In genomic region chr16:34125595-34125994, GRCm38 (mm10) we compare ENCODE assay signal across 8 mouse cellular contexts.
DNase-seq lines count a peak whose midpoint lies in the region; ATAC-seq and TF ChIP-seq lines count a peak whose summit lies in the region.

No protein-coding gene starts in this region.

- DNase-seq in fibroblast of lung, adult 2 months (ENCODE audit: low read depth): peak; percentile 75
- peak; percentile 70 to 86 for DNase-seq in kidney, postnatal 36 days
- peak; percentile 79 to 86 for DNase-seq in lung, adult 18-20 months
- DNase-seq in thymus, postnatal 0 days (ENCODE audit: low spot score): peak; percentile 76

- peaks cover 1% of the 10 kb centered on the region; the same call in 1 of the 2 replicates for H3K4me1 ChIP-seq in bone marrow, adult 2 months (ENCODE audit: control insufficient read depth, insufficient read depth, low read length)
- no peaks in the 10 kb centered on the region for H3K4me1 ChIP-seq in heart, embryonic 15.5 days (replicated peaks)
- peaks cover 11% of the 10 kb centered on the region for H3K4me1 ChIP-seq in neural tube, embryonic 15.5 days

- H3K4me3 ChIP-seq in bone marrow, adult 2 months (replicated peaks; ENCODE audit: control insufficient read depth, low read depth, low read length): no peak overlapping the region
- H3K4me3 ChIP-seq in heart, embryonic 15.5 days: no peak overlapping the region
- no peak overlapping the region for H3K4me3 ChIP-seq in neural tube, embryonic 15.5 days (replicated peaks)

- no peak overlapping the region for H3K9ac ChIP-seq in heart, embryonic 15.5 days
- H3K9ac ChIP-seq in neural tube, embryonic 15.5 days (replicated peaks): no peak overlapping the region

- H3K27ac ChIP-seq in bone marrow, adult 2 months (ENCODE audit: control insufficient read depth, insufficient read depth, low read depth, low read length, poor library complexity): no peak overlapping the region
- no peak overlapping the region for H3K27ac ChIP-seq in heart, embryonic 15.5 days
- no peak overlapping the region for H3K27ac ChIP-seq in neural tube, embryonic 15.5 days (replicated peaks)

- no peak overlapping the region for H3K4me2 ChIP-seq in heart, embryonic 15.5 days
- H3K4me2 ChIP-seq in neural tube, embryonic 15.5 days: no peak overlapping the region

- ATAC-seq in CD4-positive, CD25-positive, alpha-beta regulatory T cell, adult 4 months: peak; percentile 67
- 0 out of 2 replicates have a peak, but pooled peaks have one; percentile 50 for ATAC-seq in heart, embryonic 15.5 days (replicated peaks; ENCODE audit: insufficient number of reproducible peaks, insufficient read depth, low FRiP score, low read depth)
- ATAC-seq in neural tube, embryonic 15.5 days (ENCODE audit: low FRiP score): peak; percentile 50

- peaks cover 6% of the 10 kb centered on the region; the same call in 1 of the 2 replicates for H3K36me3 ChIP-seq in heart, embryonic 15.5 days
- no peaks in the 10 kb centered on the region for H3K36me3 ChIP-seq in neural tube, embryonic 15.5 days

- H3K27me3 ChIP-seq in heart, embryonic 15.5 days: no peaks in the 10 kb centered on the region
- H3K27me3 ChIP-seq in neural tube, embryonic 15.5 days (replicated peaks): no peaks in the 10 kb centered on the region

- no peaks in the 10 kb centered on the region for H3K9me3 ChIP-seq in heart, embryonic 15.5 days (replicated peaks)
- H3K9me3 ChIP-seq in neural tube, embryonic 15.5 days (replicated peaks): no peaks in the 10 kb centered on the region

- TF ChIP-seq POLR2A in bone marrow, adult 2 months (IDR thresholded peaks at IDR 0.05; ENCODE audit: borderline replicate concordance, control insufficient read depth, low read depth, low read length): no peak

- peak; percentile 71 for TF ChIP-seq CTCF in bone marrow, adult 2 months (IDR thresholded peaks at IDR 0.05; ENCODE audit: control insufficient read depth, insufficient read depth, low read length)

- WGBS in bone marrow, adult 2 months: 0% methylated on average over 2 of the region's 2 CpGs
- WGBS in heart, embryonic 15.5 days: 0% methylated on average over 2 of the region's 2 CpGs
- 5% methylated on average over 2 of the region's 2 CpGs for WGBS in neural tube, embryonic 15.5 days
